Mouse (Mus musculus): ENCODE data around the gene Dock1.

DNA sequence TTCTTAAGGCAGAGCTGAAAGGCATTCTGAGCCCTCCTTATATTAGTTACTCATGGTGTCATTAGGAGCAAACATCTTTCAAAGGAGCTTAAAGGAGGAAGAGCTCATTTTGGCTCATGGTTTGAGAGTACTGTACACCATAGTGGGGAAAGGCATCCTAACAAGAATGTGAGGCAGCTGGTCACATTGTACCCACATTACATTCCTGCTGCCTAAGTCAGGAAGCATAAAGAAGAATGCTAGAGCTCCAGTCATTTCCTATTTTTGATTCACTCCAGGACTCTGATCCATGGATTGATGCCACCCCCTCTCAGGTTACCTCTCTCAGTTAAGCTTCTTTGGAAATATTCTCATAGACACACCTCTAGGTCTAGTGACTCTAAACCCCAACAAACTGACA, 539.8 kb downstream of the Dock1 start:
- TF ChIP-seq CTCF (IDR thresholded peaks at IDR 0.05; ENCODE audit: borderline replicate concordance, insufficient read depth, low read length) (no peak), POLR2A (IDR thresholded peaks at IDR 0.05; ENCODE audit: low read depth, low read length) (no peak)

Data from embryonic fibroblast, embryonic 13.5 days (primary cell).